Mouse (Mus musculus): ENCODE results near the gene Tigit. TPM values are rescaled to one million over a fixed set of nuclear protein-coding genes. Genes with fewer than 3 reads are reported as not detected.
A peak's percentile ranks its signal among the peaks of the same experiment; 100 is the strongest.

Tigit gene
- not detected in 2 replicates for polyA plus RNA-seq (2015; fragmentation: Nextera tagmentation; extraction: Ambion mirVana)

GRCm38 (mm10) chr16:43663978-43664579 is at the start of gene Tigit:
Tigit (minus strand) TSS chr16:43664146.
- no peak within 1 kb of the TSS for H3K4me2 ChIP-seq (replicated peaks; ENCODE audit: low read depth, low read length)
- no peaks in the 10 kb centered on the region for H3K9me3 ChIP-seq (ENCODE audit: low read length)
- no peak within 1 kb of the TSS for H3K4me3 ChIP-seq (ENCODE audit: low read length)
- H3K27ac ChIP-seq (ENCODE audit: low read length): no peak within 1 kb of the TSS
- H3K4me1 ChIP-seq (ENCODE audit: insufficient read depth, low read length): no peaks in the 10 kb centered on the region
- H3K27me3 ChIP-seq (ENCODE audit: insufficient read depth, low read length): no peaks in the 10 kb centered on the region
- H3K9ac ChIP-seq (replicated peaks; ENCODE audit: low read length): no peak within 1 kb of the TSS
- H3K36me3 ChIP-seq (ENCODE audit: insufficient read depth, low read length): no peaks in the 10 kb centered on the region
- 49% methylated on average over 7 of the region's 7 CpGs for WGBS
- no peak for ATAC-seq (ENCODE audit: low FRiP score, low TSS enrichment)

GRCm38 (mm10) chr16:43711361-43711760 is 47.4 kb upstream of the Tigit start:
- Histone ChIP-seq H3K27ac (ENCODE audit: low read length) (no peak overlapping the region), H3K36me3 (ENCODE audit: insufficient read depth, low read length) (no peaks in the 10 kb centered on the region), H3K4me1 (ENCODE audit: insufficient read depth, low read length) (peaks cover 9% of the 10 kb centered on the region; the same call in 1 of the 2 replicates), H3K9ac (replicated peaks; ENCODE audit: low read length) (no peak overlapping the region), H3K9me3 (ENCODE audit: low read length) (no peaks in the 10 kb centered on the region), H3K4me3 (ENCODE audit: low read length) (no peak overlapping the region), H3K4me2 (replicated peaks; ENCODE audit: low read depth, low read length) (no peak overlapping the region), H3K27me3 (ENCODE audit: insufficient read depth, low read length) (no peaks in the 10 kb centered on the region)
- ATAC-seq (ENCODE audit: low FRiP score, low TSS enrichment): no peak
- 94% methylated on average over 7 of the region's 7 CpGs for WGBS

- Histone ChIP-seq H3K36me3 (ENCODE audit: insufficient read depth, low read length) (no peaks in the 10 kb centered on the region), H3K4me2 (replicated peaks; ENCODE audit: low read depth, low read length) (no peak overlapping the region), H3K27ac (ENCODE audit: low read length) (no peak overlapping the region), H3K9me3 (ENCODE audit: low read length) (no peaks in the 10 kb centered on the region), H3K4me1 (ENCODE audit: insufficient read depth, low read length) (peaks cover 9% of the 10 kb centered on the region; the same call in 1 of the 2 replicates), H3K4me3 (ENCODE audit: low read length) (no peak overlapping the region), H3K9ac (replicated peaks; ENCODE audit: low read length) (no peak overlapping the region), H3K27me3 (ENCODE audit: insufficient read depth, low read length) (no peaks in the 10 kb centered on the region)
- no peak for ATAC-seq (ENCODE audit: low FRiP score, low TSS enrichment)
- 78% methylated on average over 11 of the region's 11 CpGs for WGBS
These were observed 46.7 kb upstream of the Tigit start for GRCm38 (mm10) chr16:43710651-43711050.

- 41% methylated on average over 6 of the region's 6 CpGs for WGBS
- Histone ChIP-seq H3K36me3 (ENCODE audit: insufficient read depth, low read length) (no peaks in the 10 kb centered on the region), H3K9ac (replicated peaks; ENCODE audit: low read length) (no peak overlapping the region), H3K4me3 (ENCODE audit: low read length) (no peak overlapping the region), H3K9me3 (ENCODE audit: low read length) (no peaks in the 10 kb centered on the region), H3K4me1 (ENCODE audit: insufficient read depth, low read length) (peaks cover 9% of the 10 kb centered on the region; the same call in 1 of the 2 replicates), H3K27me3 (ENCODE audit: insufficient read depth, low read length) (no peaks in the 10 kb centered on the region), H3K4me2 (replicated peaks; ENCODE audit: low read depth, low read length) (peak overlapping the region; percentile 49; the same call in 1 of the 2 replicates), H3K27ac (ENCODE audit: low read length) (no peak overlapping the region)
- no peak for ATAC-seq (ENCODE audit: low FRiP score, low TSS enrichment)
These were observed 46.2 kb upstream of the Tigit start for GRCm38 (mm10) chr16:43710134-43710475.

GRCm38 (mm10) chr16:43709432-43710133 is 45.6 kb upstream of the Tigit start:
- no peaks in the 10 kb centered on the region for H3K36me3 ChIP-seq (ENCODE audit: insufficient read depth, low read length)
- H3K27ac ChIP-seq (ENCODE audit: low read length): no peak overlapping the region
- no peaks in the 10 kb centered on the region for H3K27me3 ChIP-seq (ENCODE audit: insufficient read depth, low read length)
- H3K9ac ChIP-seq (replicated peaks; ENCODE audit: low read length): no peak overlapping the region
- H3K4me3 ChIP-seq (ENCODE audit: low read length): peak overlapping the region; percentile 31
- no peaks in the 10 kb centered on the region for H3K9me3 ChIP-seq (ENCODE audit: low read length)
- peaks cover 9% of the 10 kb centered on the region; the same call in 1 of the 2 replicates for H3K4me1 ChIP-seq (ENCODE audit: insufficient read depth, low read length)
- ATAC-seq (ENCODE audit: low FRiP score, low TSS enrichment): no peak
- 39% methylated on average over 9 of the region's 9 CpGs for WGBS
- H3K4me2 ChIP-seq (replicated peaks; ENCODE audit: low read depth, low read length): peak overlapping the region; percentile 49

- Histone ChIP-seq H3K27me3 (ENCODE audit: insufficient read depth, low read length) (no peaks in the 10 kb centered on the region), H3K4me1 (ENCODE audit: insufficient read depth, low read length) (peaks cover 9% of the 10 kb centered on the region; the same call in 1 of the 2 replicates), H3K36me3 (ENCODE audit: insufficient read depth, low read length) (no peaks in the 10 kb centered on the region), H3K4me3 (ENCODE audit: low read length) (peak overlapping the region; percentile 31), H3K9me3 (ENCODE audit: low read length) (no peaks in the 10 kb centered on the region), H3K4me2 (replicated peaks; ENCODE audit: low read depth, low read length) (peak overlapping the region; percentile 49), H3K9ac (replicated peaks; ENCODE audit: low read length) (no peak overlapping the region), H3K27ac (ENCODE audit: low read length) (no peak overlapping the region)
- ATAC-seq (ENCODE audit: low FRiP score, low TSS enrichment): peak; percentile 67
- 46% methylated on average over 15 of the region's 15 CpGs for WGBS
These were observed 45.1 kb upstream of the Tigit start for GRCm38 (mm10) chr16:43709062-43709413.

- Histone ChIP-seq H3K27me3 (ENCODE audit: insufficient read depth, low read length) (no peaks in the 10 kb centered on the region), H3K27ac (ENCODE audit: low read length) (no peak overlapping the region), H3K36me3 (ENCODE audit: insufficient read depth, low read length) (no peaks in the 10 kb centered on the region), H3K4me3 (ENCODE audit: low read length) (peak overlapping the region; percentile 31), H3K4me1 (ENCODE audit: insufficient read depth, low read length) (peaks cover 9% of the 10 kb centered on the region; the same call in 1 of the 2 replicates), H3K4me2 (replicated peaks; ENCODE audit: low read depth, low read length) (peak overlapping the region; percentile 49), H3K9ac (replicated peaks; ENCODE audit: low read length) (no peak overlapping the region), H3K9me3 (ENCODE audit: low read length) (no peaks in the 10 kb centered on the region)
- 41% methylated on average over 13 of the region's 13 CpGs for WGBS
- ATAC-seq (ENCODE audit: low FRiP score, low TSS enrichment): peak; percentile 71; the same call in 1 of the 2 replicates
These were observed 44.6 kb upstream of the Tigit start for GRCm38 (mm10) chr16:43708335-43709061.

- ATAC-seq (ENCODE audit: low FRiP score, low TSS enrichment): peak; percentile 74
- H3K4me3 ChIP-seq (ENCODE audit: low read length): no peak overlapping the region
- 48% methylated on average over 14 of the region's 14 CpGs for WGBS
- no peaks in the 10 kb centered on the region for H3K27me3 ChIP-seq (ENCODE audit: insufficient read depth, low read length)
- H3K9me3 ChIP-seq (ENCODE audit: low read length): no peaks in the 10 kb centered on the region
- no peaks in the 10 kb centered on the region for H3K36me3 ChIP-seq (ENCODE audit: insufficient read depth, low read length)
- H3K4me2 ChIP-seq (replicated peaks; ENCODE audit: low read depth, low read length): no peak overlapping the region
- peaks cover 7% of the 10 kb centered on the region for H3K4me1 ChIP-seq (ENCODE audit: insufficient read depth, low read length)
- no peak overlapping the region for H3K27ac ChIP-seq (ENCODE audit: low read length)
- H3K9ac ChIP-seq (replicated peaks; ENCODE audit: low read length): no peak overlapping the region
These were observed 38.0 kb upstream of the Tigit start for GRCm38 (mm10) chr16:43701765-43702504.

GRCm38 (mm10) chr16:43700575-43700974 is 36.6 kb upstream of the Tigit start:
- Histone ChIP-seq H3K27me3 (ENCODE audit: insufficient read depth, low read length) (no peaks in the 10 kb centered on the region), H3K9me3 (ENCODE audit: low read length) (no peaks in the 10 kb centered on the region), H3K27ac (ENCODE audit: low read length) (no peak overlapping the region), H3K36me3 (ENCODE audit: insufficient read depth, low read length) (no peaks in the 10 kb centered on the region), H3K4me1 (ENCODE audit: insufficient read depth, low read length) (peaks cover 7% of the 10 kb centered on the region), H3K9ac (replicated peaks; ENCODE audit: low read length) (no peak overlapping the region), H3K4me2 (replicated peaks; ENCODE audit: low read depth, low read length) (no peak overlapping the region), H3K4me3 (ENCODE audit: low read length) (no peak overlapping the region)
- no peak for ATAC-seq (ENCODE audit: low FRiP score, low TSS enrichment)
- WGBS: 79% methylated on average over 8 of the region's 8 CpGs

Data from kidney, embryonic 16.5 days (tissue).